Mouse (Mus musculus) lung, embryonic 14.5 days (tissue): ENCODE results near the gene Kdm7a. TPM values are rescaled to one million over a fixed set of nuclear protein-coding genes. Genes with fewer than 3 reads are reported as not detected.

ENCODE experiments used
- ATAC-seq: fragments of 200-750 bp; cut with Nextera tagmentation; 2 replicates; pipeline ENCODE4 v1.8.0; 2017; ENCODE audit warnings: mild to moderate bottlenecking, moderate TSS enrichment, moderate library complexity; ENCODE audit not compliant: insufficient read depth
- DNase-seq: peaks from one replicate; pipeline ENCODE4 v3.0.0-alpha.2; 2015
- H3K27ac ChIP-seq: fragments of 300-500 bp; sonication (generic); 2 replicates; pipeline ENCODE4 v1.5.1; 2014; ENCODE audit warnings: low read depth, mild to moderate bottlenecking, moderate library complexity
- H3K27me3 ChIP-seq: fragments of 300-500 bp; sonication (generic); 2 replicates; pipeline ENCODE4 v1.6.1; 2014; ENCODE audit warnings: low read length, control low read depth; ENCODE audit not compliant: insufficient read depth
- H3K36me3 ChIP-seq: fragments of 300-500 bp; sonication (generic); 2 replicates; pipeline ENCODE4 v1.6.1; 2014; ENCODE audit warnings: control low read depth; ENCODE audit not compliant: insufficient read depth
- H3K4me1 ChIP-seq: fragments of 300-500 bp; sonication (generic); 2 replicates; pipeline ENCODE4 v1.6.1; 2014; ENCODE audit warnings: antibody characterized with exemption, control low read depth; ENCODE audit not compliant: insufficient read depth
- H3K4me2 ChIP-seq: fragments of 300-500 bp; sonication (generic); 2 replicates; pipeline ENCODE4 v1.6.1; 2014; ENCODE audit warnings: mild to moderate bottlenecking
- H3K4me3 ChIP-seq: fragments of 300-500 bp; sonication (generic); 2 replicates; pipeline ENCODE4 v1.5.1; 2014; ENCODE audit warnings: low read depth, low read length
- H3K9ac ChIP-seq: fragments of 300-500 bp; sonication (generic); 2 replicates; pipeline ENCODE4 v1.6.1; 2014
- H3K9me3 ChIP-seq: fragments of 300-500 bp; sonication (generic); 2 replicates; pipeline ENCODE4 v1.6.1; 2016; ENCODE audit warnings: low read depth, low read length, control low read depth
- CTCF ChIP-seq: IDR thresholded peaks from 2 replicates; pipeline ENCODE4 v1.5.1; 2016; ENCODE audit warnings: antibody characterized with exemption, low read depth
- WGBS: fragments of 180-500 bp; shearing (Covaris S2); extraction: QIAGEN DNeasy Blood & Tissue Kit; methylation state at CpG from one replicate; pipeline ENCODE4 v1.1.7; 2014; 5-methylcytosine and 5-hydroxymethylcytosine counted together
- polyA plus RNA-seq: library from polyadenylated mRNA; unstranded; fragments of >200 nt; fragmentation: Nextera tagmentation; extraction: Ambion mirVana; gene quantifications from 2 replicates; pipeline ENCODE4 v1.2.1, GENCODE M21; 2014

Kdm7a gene
- polyA plus RNA-seq, 1 experiment from 2014 or later = 6.8 TPM

GRCm38 (mm10) chr6:39120685-39121084 is 85.9 kb downstream of the Kdm7a start:
- Histone ChIP-seq H3K27ac (no peak overlapping the region), H3K36me3 (no peaks in the 10 kb centered on the region), H3K4me2 (no peak overlapping the region), H3K4me1 (no peaks in the 10 kb centered on the region), H3K9me3 (peaks cover 8% of the 10 kb centered on the region; the same call in 1 of the 2 replicates), H3K4me3 (no peak overlapping the region), H3K27me3 (peaks cover 34% of the 10 kb centered on the region), H3K9ac (no peak overlapping the region)
- ATAC-seq (no peak), DNase-seq (peak; percentile 17)
- 45% methylated on average over 3 of the region's 3 CpGs for WGBS
- TF ChIP-seq CTCF = no peak

- peak; percentile 33 for ATAC-seq
- peak overlapping the region; percentile 73 for H3K9ac ChIP-seq
- peak overlapping the region; percentile 76 for H3K4me2 ChIP-seq
- no peak for DNase-seq
- H3K4me1 ChIP-seq = no peaks in the 10 kb centered on the region
- H3K36me3 ChIP-seq = no peaks in the 10 kb centered on the region
- H3K27ac ChIP-seq = no peak overlapping the region
- peaks cover 8% of the 10 kb centered on the region; the same call in 1 of the 2 replicates for H3K9me3 ChIP-seq
- no peak for TF ChIP-seq CTCF
- H3K4me3 ChIP-seq = peak overlapping the region; percentile 80
- WGBS = 12% methylated on average over 49 of the region's 49 CpGs
- peaks cover 34% of the 10 kb centered on the region for H3K27me3 ChIP-seq
Measured at GRCm38 (mm10) chr6:39118456-39118881, 88.1 kb downstream of the Kdm7a start.

GRCm38 (mm10) chr6:39117584-39118455 is 88.8 kb downstream of the Kdm7a start, which contains the start of gene Parp12:
Gene Parp12 (minus strand): TSS chr6:39118349.
- peaks cover 34% of the 10 kb centered on the region for H3K27me3 ChIP-seq

GRCm38 (mm10) chr6:39115438-39115837 is 91.2 kb downstream of the Kdm7a start:
- Histone ChIP-seq H3K4me2 (no peak overlapping the region), H3K4me1 (no peaks in the 10 kb centered on the region), H3K9me3 (peaks cover 8% of the 10 kb centered on the region; the same call in 1 of the 2 replicates), H3K4me3 (no peak overlapping the region), H3K36me3 (no peaks in the 10 kb centered on the region), H3K9ac (no peak overlapping the region), H3K27ac (no peak overlapping the region), H3K27me3 (peaks cover 34% of the 10 kb centered on the region)
- no peak for DNase-seq
- TF ChIP-seq CTCF = no peak
- WGBS = 81% methylated on average over 1 of the region's 1 CpGs
- no peak for ATAC-seq

More at GRCm38 (mm10) chr6:39117584-39118455, 88.8 kb downstream of the Kdm7a start, which contains the start of gene Parp12:
- no peaks in the 10 kb centered on the region for H3K4me1 ChIP-seq
- H3K9me3 ChIP-seq = peaks cover 8% of the 10 kb centered on the region; the same call in 1 of the 2 replicates
- peak; percentile 87 for DNase-seq
- peak within 1 kb of the TSS; percentile 73 for H3K9ac ChIP-seq
- peak within 1 kb of the TSS; percentile 80 for H3K4me3 ChIP-seq
- H3K36me3 ChIP-seq = no peaks in the 10 kb centered on the region
- peak within 1 kb of the TSS; percentile 76 for H3K4me2 ChIP-seq
- 1% methylated on average over 101 of the region's 101 CpGs for WGBS
- peak within 1 kb of the TSS; percentile 50; the same call in 1 of the 2 replicates for H3K27ac ChIP-seq
- ATAC-seq = peak; percentile 89
- no peak for TF ChIP-seq CTCF

GRCm38 (mm10) chr6:39113141-39113540 is 93.4 kb downstream of the Kdm7a start:
- 71% methylated on average over 3 of the region's 3 CpGs for WGBS
- H3K27ac ChIP-seq = no peak overlapping the region
- H3K36me3 ChIP-seq = no peaks in the 10 kb centered on the region
- H3K9me3 ChIP-seq = no peaks in the 10 kb centered on the region
- no peak for DNase-seq
- H3K4me1 ChIP-seq = no peaks in the 10 kb centered on the region
- no peak overlapping the region for H3K4me3 ChIP-seq
- H3K27me3 ChIP-seq = peaks cover 22% of the 10 kb centered on the region; the same call in 1 of the 2 replicates
- no peak overlapping the region for H3K9ac ChIP-seq
- ATAC-seq = no peak
- H3K4me2 ChIP-seq = no peak overlapping the region
- TF ChIP-seq CTCF = no peak

- Histone ChIP-seq H3K36me3 (no peaks in the 10 kb centered on the region), H3K4me3 (no peak overlapping the region), H3K9ac (no peak overlapping the region), H3K27ac (no peak overlapping the region), H3K4me2 (no peak overlapping the region), H3K4me1 (no peaks in the 10 kb centered on the region), H3K9me3 (no peaks in the 10 kb centered on the region), H3K27me3 (peaks cover 19% of the 10 kb centered on the region; the same call in 1 of the 2 replicates)
- no peak for DNase-seq
- WGBS = 81% methylated on average over 3 of the region's 3 CpGs
- ATAC-seq = no peak
- no peak for TF ChIP-seq CTCF
Measured at GRCm38 (mm10) chr6:39112701-39113100, 93.9 kb downstream of the Kdm7a start.

GRCm38 (mm10) chr6:39106812-39107211 is 99.8 kb downstream of the Kdm7a start:
- Histone ChIP-seq H3K9me3 (no peaks in the 10 kb centered on the region), H3K27ac (no peak overlapping the region), H3K36me3 (no peaks in the 10 kb centered on the region), H3K4me1 (no peaks in the 10 kb centered on the region), H3K4me2 (no peak overlapping the region), H3K27me3 (no peaks in the 10 kb centered on the region), H3K4me3 (no peak overlapping the region), H3K9ac (no peak overlapping the region)
- DNase-seq (no peak), ATAC-seq (no peak)
- TF ChIP-seq CTCF = no peak
- 33% methylated on average over 2 of the region's 2 CpGs for WGBS
